In genomic region chr6:22834100-22834970, GRCm38 (mm10) we compare ENCODE assay signal across 9 mouse cellular contexts. TPM values are rescaled to one million over a fixed set of nuclear protein-coding genes. Genes with fewer than 3 reads are reported as not detected.
A peak's percentile ranks its signal among the peaks of the same experiment; 100 is the strongest.
DNase-seq lines count a peak whose midpoint lies in the region; ATAC-seq and TF ChIP-seq lines count a peak whose summit lies in the region.
"Had no signal": no experiment of that assay in that cellular context is flagged by ENCODE, and none has a peak within 500 bp of the region (broad histone marks: within the 10 kb centered on the region; RNA-seq: fewer than 3 reads in every experiment).

No protein-coding gene starts in this region.

- no peaks in the 10 kb centered on the region for H3K9me3 ChIP-seq in midbrain, embryonic 10.5 days (replicated peaks)
- no peaks in the 10 kb centered on the region for H3K9me3 ChIP-seq in stomach, postnatal 0 days (ENCODE audit: control insufficient read depth, low read length)
- H3K9me3 ChIP-seq: megakaryocyte, embryonic 14.5 days had no signal

- no peak overlapping the region for H3K4me2 ChIP-seq in stomach, postnatal 0 days (replicated peaks; ENCODE audit: low read depth)

- TF ChIP-seq POLR2A in thymus, adult 2 months (IDR thresholded peaks at IDR 0.05; ENCODE audit: control insufficient read depth, extremely low read depth, insufficient read depth, low read length, poor library complexity), result no peak

- DNase-seq in left cerebral cortex, postnatal 10 days (ENCODE audit: extremely low spot score in 1 of 2, low spot score in 2 of 2), result peak; percentile 53 to 73
- no peak for DNase-seq in left cerebral cortex, adult 11 months (ENCODE audit: low spot score)
- peak; percentile 4 to 16 for DNase-seq in frontal cortex, postnatal 25 days (ENCODE audit: low spot score in 2 of 2)
- DNase-seq in midbrain, embryonic 10.5 days (ENCODE audit: low spot score), result peak; percentile 40
- peak; percentile 14 for DNase-seq in stomach, postnatal 0 days (ENCODE audit: low spot score)
- DNase-seq in heart, adult 11 months, result no peak
- no peak for DNase-seq in thymus, adult 2 months
- no peak for DNase-seq in kidney, postnatal 14 days

- no peak overlapping the region for H3K4me3 ChIP-seq in midbrain, embryonic 10.5 days
- H3K4me3 ChIP-seq in stomach, postnatal 0 days (ENCODE audit: low read depth, low read length), result no peak overlapping the region
- H3K4me3 ChIP-seq in thymus, adult 2 months (ENCODE audit: control insufficient read depth, insufficient read depth, low read length), result no peak overlapping the region
- H3K4me3 ChIP-seq: megakaryocyte, embryonic 14.5 days had no signal

- WGBS in midbrain, embryonic 10.5 days, result 67% methylated on average over 19 of the region's 19 CpGs
- 79% methylated on average over 19 of the region's 19 CpGs for WGBS in stomach, postnatal 0 days
- WGBS in thymus, adult 2 months, result 88% methylated on average over 19 of the region's 19 CpGs

- no peak for ATAC-seq in stomach, postnatal 0 days (ENCODE audit: low FRiP score, low TSS enrichment)

- H3K36me3 ChIP-seq in midbrain, embryonic 10.5 days, result no peaks in the 10 kb centered on the region
- H3K36me3 ChIP-seq in stomach, postnatal 0 days (ENCODE audit: control insufficient read depth, insufficient read depth, low read length), result no peaks in the 10 kb centered on the region
- no peaks in the 10 kb centered on the region for H3K36me3 ChIP-seq in thymus, adult 2 months (ENCODE audit: control insufficient read depth, insufficient read depth, low read length)

- H3K27me3 ChIP-seq in midbrain, embryonic 10.5 days (ENCODE audit: low read depth, poor library complexity, severe bottlenecking), result no peaks in the 10 kb centered on the region
- no peaks in the 10 kb centered on the region for H3K27me3 ChIP-seq in stomach, postnatal 0 days (ENCODE audit: control insufficient read depth, insufficient read depth, low read length)
- H3K27me3 ChIP-seq in thymus, adult 2 months (ENCODE audit: control insufficient read depth, insufficient read depth, low read length), result no peaks in the 10 kb centered on the region
- H3K27me3 ChIP-seq: megakaryocyte, embryonic 14.5 days had no signal

- H3K27ac ChIP-seq in midbrain, embryonic 10.5 days (replicated peaks), result peak overlapping the region; percentile 80
- H3K27ac ChIP-seq in stomach, postnatal 0 days (replicated peaks), result no peak overlapping the region
- no peak overlapping the region for H3K27ac ChIP-seq in thymus, adult 2 months (ENCODE audit: control insufficient read depth, insufficient read depth, low read length)

- H3K9ac ChIP-seq in stomach, postnatal 0 days (ENCODE audit: low read length), result no peak overlapping the region

- TF ChIP-seq CTCF in stomach, postnatal 0 days (IDR thresholded peaks at IDR 0.05; ENCODE audit: low read depth), result no peak
- no peak for TF ChIP-seq CTCF in thymus, adult 2 months (IDR thresholded peaks at IDR 0.05; ENCODE audit: borderline replicate concordance, control insufficient read depth, extremely low read depth, insufficient read depth, low read length, poor library complexity)

- intact Hi-C loops in left cerebral cortex, postnatal 10 days (cut with DNase I), result no loop called here

- no peak for TF ChIP-seq EP300 in stomach, postnatal 0 days (optimal IDR thresholded peaks at IDR 0.05)

- peaks cover 26% of the 10 kb centered on the region for H3K4me1 ChIP-seq in midbrain, embryonic 10.5 days
- H3K4me1 ChIP-seq in stomach, postnatal 0 days (replicated peaks; ENCODE audit: control insufficient read depth, insufficient read depth), result no peaks in the 10 kb centered on the region
- no peaks in the 10 kb centered on the region for H3K4me1 ChIP-seq in thymus, adult 2 months (replicated peaks; ENCODE audit: control insufficient read depth, insufficient read depth, low read length)
- H3K4me1 ChIP-seq: megakaryocyte, embryonic 14.5 days had no signal

RNA-seq across cellular contexts. Expression of gene Ptprz1, which starts 41.0 kb away (rescaled TPM):
- total RNA-seq in left cerebral cortex, postnatal 10 days (2021), result 100 to 1,000 TPM; 304 to 309 TPM
- 18.5 and 30.2 TPM in 2 replicates for polyA plus RNA-seq in midbrain, embryonic 10.5 days (2016; fragmentation: Nextera tagmentation; extraction: Ambion mirVana)
- 3.8 and 3.9 TPM in 2 replicates for polyA plus RNA-seq in stomach, postnatal 0 days (2015; fragmentation: Nextera tagmentation; extraction: Ambion mirVana)
- 1.8 and 2.8 TPM in 2 replicates for polyA plus RNA-seq in thymus, adult 2 months (2012; rRNA removed)

Comparison
In these comparisons a context has a peak if more than half of its experiments do, and no peak if none do; other contexts are left out.
1. DNase-seq: peak in left cerebral cortex, postnatal 10 days (2 of 2), frontal cortex, postnatal 25 days (2 of 2), midbrain, embryonic 10.5 days (single experiment) and stomach, postnatal 0 days (single experiment); none in left cerebral cortex, adult 11 months (single experiment), heart, adult 11 months (single experiment), thymus, adult 2 months (single experiment) and kidney, postnatal 14 days (single experiment).